Mouse (Mus musculus): Measurements from ENCODE around the gene 0610009B22Rik.

0610009B22Rik gene

GRCm38 (mm10) chr11:51635525-51636322, 53.0 kb downstream of the 0610009B22Rik start, which contains the start of gene Rmnd5b:
Rmnd5b (minus strand) TSS chr11:51635896.
- DNase-seq (ENCODE audit: low spot score in 2 of 2), result peak; percentile 87
